Mouse (Mus musculus) thymus, adult 2 months (tissue): ENCODE results near the gene Gm37240. TPM values are rescaled to one million over a fixed set of nuclear protein-coding genes. Genes with fewer than 3 reads are reported as not detected.
A peak's percentile ranks its signal among the peaks of the same experiment; 100 is the strongest.

Experiments used
- DNase-seq: peaks from one replicate; pipeline ENCODE4 v3.0.0; 2021
- H3K27ac ChIP-seq: fragments of 200-500 bp; 2 replicates; pipeline ENCODE4 v1.5.1; 2012; ENCODE audit warnings: low read length, control low read depth; ENCODE audit not compliant: control insufficient read depth, insufficient read depth
- H3K27me3 ChIP-seq: fragments of 200-500 bp; 2 replicates; pipeline ENCODE4 v1.6.1; 2012; ENCODE audit warnings: mild to moderate bottlenecking, low read length, moderate library complexity, mixed read lengths; ENCODE audit not compliant: control insufficient read depth, insufficient read depth
- H3K36me3 ChIP-seq: fragments of 200-500 bp; 2 replicates; pipeline ENCODE4 v1.6.1; 2012; ENCODE audit warnings: mild to moderate bottlenecking, low read length, moderate library complexity; ENCODE audit not compliant: control insufficient read depth, insufficient read depth
- H3K4me1 ChIP-seq: fragments of 200-500 bp; replicated peaks from 2 replicates; pipeline ENCODE4 v1.6.1; 2012; ENCODE audit warnings: low read length; ENCODE audit not compliant: control insufficient read depth, insufficient read depth
- H3K4me3 ChIP-seq: fragments of 200-500 bp; 2 replicates; pipeline ENCODE4 v1.5.1; 2012; ENCODE audit warnings: mild to moderate bottlenecking, low read length, control low read depth, moderate library complexity; ENCODE audit not compliant: control insufficient read depth, insufficient read depth
- CTCF ChIP-seq: fragments of 200-500 bp; IDR thresholded peaks from 2 replicates; pipeline ENCODE4 v1.5.1; 2012; ENCODE audit warnings: mild to moderate bottlenecking, control low read depth, low read length, moderate library complexity, borderline replicate concordance; ENCODE audit not compliant: control insufficient read depth, poor library complexity, insufficient read depth; ENCODE audit errors: extremely low read depth
- POLR2A ChIP-seq: fragments of 200-500 bp; IDR thresholded peaks from 2 replicates; pipeline ENCODE4 v1.6.1; 2012; ENCODE audit warnings: mild to moderate bottlenecking, low read length, control low read depth, moderate library complexity; ENCODE audit not compliant: control insufficient read depth, poor library complexity, insufficient read depth; ENCODE audit errors: extremely low read depth
- WGBS: fragments of 180-500 bp; shearing (Covaris S2); methylation state at CpG from one replicate; pipeline ENCODE4 v1.1.7; 2018; 5-methylcytosine and 5-hydroxymethylcytosine counted together
- polyA plus RNA-seq: library from polyadenylated mRNA; depleted of rRNA; stranded (reverse); fragments of >200 nt; gene quantifications from 2 replicates; pipeline ENCODE4 v1.2.3, GENCODE M21; 2012

Gm37240 gene
- polyA plus RNA-seq, 1 experiment = 7.0 TPM

- no peaks in the 10 kb centered on the region for H3K27me3 ChIP-seq
- 95% methylated on average over 13 of the region's 13 CpGs for WGBS
- H3K4me1 ChIP-seq = peaks cover 3% of the 10 kb centered on the region
- no peak for DNase-seq
- H3K4me3 ChIP-seq = no peak overlapping the region
- TF ChIP-seq CTCF = no peak
- no peak for TF ChIP-seq POLR2A
- no peak overlapping the region for H3K27ac ChIP-seq
- H3K36me3 ChIP-seq = no peaks in the 10 kb centered on the region
Measured at GRCm38 (mm10) chr3:84744707-84745106, 1142.6 kb downstream of the Gm37240 start.

- DNase-seq = no peak
- Histone ChIP-seq H3K4me3 (no peak overlapping the region), H3K27me3 (no peaks in the 10 kb centered on the region), H3K27ac (no peak overlapping the region), H3K4me1 (no peaks in the 10 kb centered on the region; the same call in none of the 2 replicates), H3K36me3 (no peaks in the 10 kb centered on the region)
- TF ChIP-seq CTCF = no peak
- no peak for TF ChIP-seq POLR2A
- WGBS = 84% methylated on average over 10 of the region's 10 CpGs
Measured at GRCm38 (mm10) chr3:84740050-84740596, 1147.2 kb downstream of the Gm37240 start.

GRCm38 (mm10) chr3:84737137-84737536 is 1150.2 kb downstream of the Gm37240 start:
- 89% methylated on average over 3 of the region's 3 CpGs for WGBS
- Histone ChIP-seq H3K27me3 (no peaks in the 10 kb centered on the region), H3K27ac (no peak overlapping the region), H3K36me3 (no peaks in the 10 kb centered on the region), H3K4me3 (no peak overlapping the region), H3K4me1 (peaks cover 27% of the 10 kb centered on the region)
- TF ChIP-seq POLR2A (no peak), CTCF (no peak)
- DNase-seq = no peak

GRCm38 (mm10) chr3:84735716-84736115 is 1151.6 kb downstream of the Gm37240 start:
- WGBS = 93% methylated on average over 10 of the region's 10 CpGs
- no peak for TF ChIP-seq POLR2A
- TF ChIP-seq CTCF = no peak
- Histone ChIP-seq H3K27me3 (no peaks in the 10 kb centered on the region), H3K27ac (no peak overlapping the region), H3K4me1 (peaks cover 34% of the 10 kb centered on the region), H3K36me3 (no peaks in the 10 kb centered on the region), H3K4me3 (no peak overlapping the region)
- DNase-seq = no peak

- peaks cover 53% of the 10 kb centered on the region for H3K4me1 ChIP-seq
- H3K4me3 ChIP-seq = 0 out of 2 replicates have a peak overlapping the region, but pooled peaks have one; percentile 8
- no peak for TF ChIP-seq CTCF
- TF ChIP-seq POLR2A = no peak
- DNase-seq = no peak
- H3K27me3 ChIP-seq = no peaks in the 10 kb centered on the region
- H3K27ac ChIP-seq = peak overlapping the region; percentile 93
- no peaks in the 10 kb centered on the region for H3K36me3 ChIP-seq
- 59% methylated on average over 6 of the region's 6 CpGs for WGBS
Measured at GRCm38 (mm10) chr3:84732516-84732915, 1154.8 kb downstream of the Gm37240 start.

- TF ChIP-seq POLR2A (peak; percentile 56), CTCF (peak; percentile 36; the same call in 1 of the 2 replicates)
- Histone ChIP-seq H3K27ac (peak overlapping the region; percentile 93), H3K27me3 (no peaks in the 10 kb centered on the region), H3K4me3 (peak overlapping the region; percentile 38), H3K36me3 (no peaks in the 10 kb centered on the region), H3K4me1 (peaks cover 53% of the 10 kb centered on the region)
- DNase-seq = peak; percentile 61
- 7% methylated on average over 20 of the region's 20 CpGs for WGBS
Measured at GRCm38 (mm10) chr3:84732016-84732502, 1155.3 kb downstream of the Gm37240 start.

- 10% methylated on average over 9 of the region's 9 CpGs for WGBS
- peak; percentile 67 for DNase-seq
- peak overlapping the region; percentile 38 for H3K4me3 ChIP-seq
Measured at GRCm38 (mm10) chr3:84731403-84732015, 1155.8 kb downstream of the Gm37240 start.

More at GRCm38 (mm10) chr3:84731403-84732015, 1155.8 kb downstream of the Gm37240 start:
- Histone ChIP-seq H3K27me3 (no peaks in the 10 kb centered on the region), H3K36me3 (no peaks in the 10 kb centered on the region), H3K4me1 (peaks cover 53% of the 10 kb centered on the region), H3K27ac (peak overlapping the region; percentile 93)
- no peak for TF ChIP-seq CTCF
- no peak for TF ChIP-seq POLR2A
